Mouse (Mus musculus) forebrain, postnatal 0 days (tissue): ENCODE measurements around the gene Gm11492. TPM values are rescaled to one million over a fixed set of nuclear protein-coding genes. Genes with fewer than 3 reads are reported as not detected.

Experiments
- ATAC-seq: fragments of 200-750 bp; cut with Nextera tagmentation; 2 replicates; pipeline ENCODE4 v1.8.0; 2017; ENCODE audit warnings: mild to moderate bottlenecking, moderate library complexity
- DNase-seq: peaks from one replicate; pipeline ENCODE4 v3.0.0-alpha.2; 2015
- H3K27ac ChIP-seq: fragments of 300-500 bp; sonication (generic); 2 replicates; pipeline ENCODE4 v1.5.1; 2014; ENCODE audit warnings: low read depth, mild to moderate bottlenecking, antibody characterized with exemption, low read length, moderate library complexity, mixed read lengths
- H3K27me3 ChIP-seq: fragments of 300-500 bp; sonication (generic); 2 replicates; pipeline ENCODE4 v1.6.1; 2014; ENCODE audit warnings: mild to moderate bottlenecking, low read length, mixed read lengths; ENCODE audit not compliant: insufficient read depth
- H3K36me3 ChIP-seq: fragments of 300-500 bp; sonication (generic); 2 replicates; pipeline ENCODE4 v1.6.1; 2014; ENCODE audit warnings: mild to moderate bottlenecking, moderate library complexity; ENCODE audit not compliant: insufficient read depth
- H3K4me1 ChIP-seq: fragments of 300-500 bp; sonication (generic); 2 replicates; pipeline ENCODE4 v1.6.1; 2014; ENCODE audit warnings: antibody characterized with exemption; ENCODE audit not compliant: insufficient read depth
- H3K4me2 ChIP-seq: fragments of 300-500 bp; sonication (generic); 2 replicates; pipeline ENCODE4 v1.6.1; 2014; ENCODE audit warnings: low read depth, mild to moderate bottlenecking, moderate library complexity
- H3K4me3 ChIP-seq: fragments of 300-500 bp; sonication (generic); 2 replicates; pipeline ENCODE4 v1.5.1; 2014; ENCODE audit warnings: low read depth, low read length, mixed read lengths
- H3K9ac ChIP-seq: fragments of 300-500 bp; sonication (generic); 2 replicates; pipeline ENCODE4 v1.6.1; 2014; ENCODE audit warnings: mild to moderate bottlenecking
- H3K9me3 ChIP-seq: fragments of 300-500 bp; sonication (generic); 2 replicates; pipeline ENCODE4 v1.6.1; 2016; ENCODE audit warnings: low read length
- CTCF ChIP-seq: sonication (generic); IDR thresholded peaks from 2 replicates; pipeline ENCODE4 v1.5.1; 2016; ENCODE audit warnings: antibody characterized with exemption, control low read depth, low read depth
- WGBS: fragments of 180-500 bp; shearing (Covaris S2); extraction: QIAGEN DNeasy Blood & Tissue Kit; methylation state at CpG from one replicate; pipeline ENCODE4 v1.1.7; 2014; 5-methylcytosine and 5-hydroxymethylcytosine counted together
- polyA plus RNA-seq: library from polyadenylated mRNA; unstranded; fragments of >200 nt; fragmentation: Nextera tagmentation; extraction: Ambion mirVana; gene quantifications from 2 replicates; pipeline ENCODE4 v1.2.1, GENCODE M21; 2015
- total RNA-seq: library from RNA; depleted of rRNA; stranded (reverse); fragments of >200 nt; gene quantifications from 2 replicates; pipeline ENCODE4 v1.2.3, GENCODE M21; 2014

Gene Gm11492
- total and polyA plus RNA-seq, 2 experiments from 2014 or later, result not detected

DNA sequence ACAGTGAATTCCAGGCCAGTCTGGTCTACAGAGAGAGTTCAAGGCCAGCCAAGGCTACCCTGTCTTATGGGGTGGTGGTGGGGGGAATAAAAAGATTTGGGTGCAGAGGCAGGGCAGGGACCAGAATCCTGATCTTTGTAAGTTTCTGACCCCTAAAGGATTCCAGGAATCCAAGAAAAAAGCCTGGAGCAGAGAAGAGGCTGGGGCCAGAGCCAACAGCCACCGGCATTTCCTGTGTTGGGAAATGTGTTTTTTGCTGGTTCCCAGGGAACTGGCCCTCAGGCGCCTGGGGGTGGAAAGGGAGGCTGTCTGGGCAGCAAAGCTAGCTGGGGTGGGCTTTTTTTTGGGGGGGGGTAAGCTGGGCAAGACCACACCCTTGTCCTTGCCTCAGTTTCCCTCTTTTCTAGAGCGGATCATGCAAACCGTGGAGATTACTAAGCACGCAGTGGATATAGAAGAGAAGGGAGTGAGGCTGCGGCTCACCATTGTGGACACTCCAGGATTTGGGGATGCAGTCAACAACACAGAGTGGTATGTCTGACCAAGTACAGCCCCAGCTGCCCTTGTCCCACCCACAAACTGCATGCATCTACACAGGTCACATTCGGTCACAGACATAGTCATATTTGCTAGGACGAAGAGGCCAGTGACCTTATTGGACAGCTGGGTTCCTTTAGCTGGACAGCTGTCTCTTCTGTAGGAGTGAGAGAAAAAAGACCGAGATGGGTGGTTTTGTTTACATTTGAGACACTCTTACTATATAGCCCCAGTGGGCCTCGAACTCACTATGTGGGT, 18.5 kb downstream of the Gm11492 start:
- Histone ChIP-seq H3K27me3 (no peaks in the 10 kb centered on the region), H3K36me3 (0 out of 2 replicates have a peak, but pooled peaks cover 2% of the 10 kb centered on the region), H3K9me3 (no peaks in the 10 kb centered on the region), H3K4me3 (no peak overlapping the region), H3K27ac (no peak overlapping the region), H3K4me1 (no peaks in the 10 kb centered on the region; the same call in 1 of the 2 replicates), H3K4me2 (no peak overlapping the region), H3K9ac (no peak overlapping the region)
- WGBS, result 88% methylated on average over 10 of the region's 10 CpGs
- DNase-seq, result no peak
- TF ChIP-seq CTCF, result no peak
- ATAC-seq, result no peak

DNA sequence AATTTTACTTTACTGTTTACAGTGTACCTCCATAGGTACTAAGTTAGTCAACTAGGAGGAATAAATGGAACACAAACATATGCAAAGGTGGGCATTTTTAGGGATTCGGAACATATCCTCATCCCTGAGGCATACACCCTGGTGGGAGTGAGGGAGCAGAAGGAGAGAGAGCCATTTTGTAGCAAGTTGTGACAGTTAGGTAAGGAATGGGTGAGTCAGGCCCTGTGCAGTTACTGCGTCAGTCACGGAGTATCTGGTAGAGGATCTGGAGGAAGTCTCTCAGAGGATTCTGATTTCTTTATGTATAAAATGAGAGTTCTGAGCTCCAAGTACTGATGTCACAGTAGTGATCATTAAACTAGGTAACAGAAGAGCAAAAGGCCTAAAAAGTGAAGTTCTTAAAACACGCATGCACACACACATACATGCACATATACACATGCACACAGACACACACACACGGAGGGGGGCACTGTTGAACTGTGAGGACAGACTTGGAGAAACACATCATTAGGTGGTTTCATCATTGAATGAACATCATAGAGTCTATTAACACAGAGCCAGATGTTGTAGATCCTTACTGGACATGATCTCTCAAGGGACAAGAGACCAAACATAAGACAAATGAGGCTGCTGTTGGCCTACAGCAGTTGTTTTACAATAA, 20.9 kb downstream of the Gm11492 start:
- Histone ChIP-seq H3K4me2 (no peak overlapping the region), H3K9me3 (no peaks in the 10 kb centered on the region), H3K27ac (no peak overlapping the region), H3K36me3 (0 out of 2 replicates have a peak, but pooled peaks cover 2% of the 10 kb centered on the region), H3K4me1 (no peaks in the 10 kb centered on the region; the same call in 1 of the 2 replicates), H3K27me3 (no peaks in the 10 kb centered on the region), H3K9ac (no peak overlapping the region), H3K4me3 (no peak overlapping the region)
- DNase-seq (no peak), ATAC-seq (no peak)
- 94% methylated on average over 5 of the region's 5 CpGs for WGBS
- TF ChIP-seq CTCF, result no peak

DNA sequence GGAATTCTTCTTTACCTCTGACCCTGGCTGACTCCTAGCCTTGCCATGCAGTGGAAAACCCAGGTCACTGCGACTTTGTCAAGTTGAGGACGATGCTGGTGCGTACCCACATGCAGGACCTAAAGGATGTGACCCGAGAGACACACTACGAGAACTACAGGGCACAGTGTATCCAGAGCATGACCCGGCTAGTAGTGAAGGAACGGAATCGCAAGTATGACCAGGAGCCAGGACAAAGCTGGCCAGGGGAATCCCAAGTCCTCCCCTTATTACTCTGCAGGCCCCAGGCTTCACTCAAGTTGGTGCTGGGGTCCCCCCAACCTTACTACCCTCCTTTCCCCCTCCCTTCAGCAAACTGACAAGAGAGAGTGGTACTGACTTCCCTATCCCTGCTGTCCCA, 23.2 kb downstream of the Gm11492 start:
- H3K9me3 ChIP-seq, result no peaks in the 10 kb centered on the region
- no peaks in the 10 kb centered on the region for H3K27me3 ChIP-seq
- 0 out of 2 replicates have a peak, but pooled peaks cover 2% of the 10 kb centered on the region for H3K36me3 ChIP-seq
- H3K4me1 ChIP-seq, result peaks cover 10% of the 10 kb centered on the region; the same call in 1 of the 2 replicates
- H3K4me2 ChIP-seq, result no peak overlapping the region
- no peak for TF ChIP-seq CTCF
- ATAC-seq (no peak), DNase-seq (no peak)
- H3K4me3 ChIP-seq, result no peak overlapping the region
- no peak overlapping the region for H3K27ac ChIP-seq
- H3K9ac ChIP-seq, result no peak overlapping the region
- 96% methylated on average over 8 of the region's 8 CpGs for WGBS

DNA sequence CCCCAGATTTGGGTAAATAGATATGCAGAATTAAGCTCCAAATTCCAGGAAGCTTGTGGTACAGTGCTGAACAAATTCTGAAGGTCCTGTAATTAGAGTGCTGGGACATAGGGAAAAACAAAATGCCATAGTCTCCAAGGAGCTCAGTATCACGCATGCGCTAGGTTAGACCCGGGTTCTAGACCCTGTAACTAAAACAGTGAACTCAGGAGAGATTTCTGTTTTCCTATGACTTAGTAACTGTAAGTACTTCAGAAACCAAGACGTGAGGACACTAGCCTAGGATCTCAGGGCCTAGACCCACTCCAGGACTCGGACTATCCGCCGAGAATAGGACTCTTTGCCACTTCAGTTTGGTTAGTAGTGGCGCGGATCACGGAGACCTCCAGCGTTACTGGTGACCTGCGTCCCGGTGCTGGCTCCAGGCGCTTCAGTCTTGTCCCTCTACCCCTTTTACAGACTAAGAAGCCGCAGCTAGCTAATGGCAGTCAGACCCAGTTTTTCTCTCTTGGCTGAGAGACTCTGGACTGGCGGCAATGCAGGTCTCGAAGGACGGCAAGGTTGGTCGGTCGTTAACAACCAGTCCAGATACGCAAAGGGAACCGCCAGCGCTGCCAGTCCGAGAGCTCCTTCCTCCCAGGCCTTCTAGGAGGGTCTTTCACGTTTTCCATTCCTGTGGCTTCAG, 24.5 kb downstream of the Gm11492 start:
- no peak for DNase-seq
- Histone ChIP-seq H3K36me3 (0 out of 2 replicates have a peak, but pooled peaks cover 2% of the 10 kb centered on the region), H3K9me3 (no peaks in the 10 kb centered on the region), H3K4me2 (peak overlapping the region; percentile 60), H3K4me1 (peaks cover 13% of the 10 kb centered on the region; the same call in 1 of the 2 replicates), H3K9ac (peak overlapping the region; percentile 65), H3K27ac (peak overlapping the region; percentile 85), H3K4me3 (peak overlapping the region; percentile 83), H3K27me3 (no peaks in the 10 kb centered on the region)
- no peak for TF ChIP-seq CTCF
- WGBS, result 3% methylated on average over 25 of the region's 25 CpGs
- no peak for ATAC-seq

DNA sequence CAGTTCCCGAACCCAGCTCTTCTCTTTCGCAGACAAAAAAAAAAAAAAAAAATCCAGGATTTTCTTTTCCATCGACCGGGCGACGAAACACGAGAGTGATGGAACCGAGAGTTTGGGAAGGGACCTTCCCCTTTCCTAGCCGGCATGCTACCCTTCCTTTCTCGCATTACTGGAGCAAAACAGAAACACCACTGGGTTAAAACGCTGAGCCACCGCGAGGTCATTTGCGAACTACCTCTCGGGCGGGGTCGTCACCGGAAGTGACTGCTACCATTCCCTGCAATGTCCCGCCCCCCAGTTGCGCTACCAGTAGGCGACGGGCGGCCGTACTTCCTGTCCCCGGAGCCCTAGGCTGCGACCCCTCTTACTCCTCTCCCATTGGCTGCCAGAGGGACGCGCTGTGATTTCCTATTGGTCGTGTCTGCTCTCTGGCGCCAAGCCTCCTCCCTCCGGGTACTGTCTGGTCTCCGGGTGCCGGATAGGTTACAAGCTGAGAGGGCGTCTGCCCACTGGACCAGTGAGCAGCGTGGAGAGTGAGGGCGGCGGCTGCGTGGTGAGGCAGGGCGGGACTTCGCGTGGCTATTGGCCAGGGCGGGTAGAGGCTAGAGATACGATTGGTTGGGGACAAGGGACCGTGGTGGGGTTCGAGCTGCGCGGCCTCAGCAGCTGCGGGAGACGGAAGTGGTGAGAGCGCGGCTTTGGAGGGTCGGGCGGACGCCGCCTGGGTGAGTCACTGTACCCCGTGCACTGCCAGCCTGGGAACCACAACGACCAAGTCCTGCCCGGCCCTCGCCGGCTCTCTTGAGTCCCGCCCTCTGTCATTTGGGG, 25.3 kb downstream of the Gm11492 start, which contains the start of gene Mtmr4:
Mtmr4 (plus strand) TSS at position 637 of the 828 bp plus-strand sequence.
- peak within 1 kb of the TSS; percentile 83 for H3K4me3 ChIP-seq
- no peaks in the 10 kb centered on the region for H3K9me3 ChIP-seq
- H3K4me2 ChIP-seq, result peak within 1 kb of the TSS; percentile 76
- H3K9ac ChIP-seq, result peak within 1 kb of the TSS; percentile 71
- ATAC-seq (peak; percentile 97), DNase-seq (peak; percentile 100)
- H3K36me3 ChIP-seq, result 0 out of 2 replicates have a peak, but pooled peaks cover 2% of the 10 kb centered on the region
- H3K27ac ChIP-seq, result peak within 1 kb of the TSS; percentile 89
- H3K27me3 ChIP-seq, result no peaks in the 10 kb centered on the region
- TF ChIP-seq CTCF, result peak; percentile 34; the same call in 1 of the 2 replicates
- H3K4me1 ChIP-seq, result peaks cover 13% of the 10 kb centered on the region; the same call in 1 of the 2 replicates
- 1% methylated on average over 61 of the region's 61 CpGs for WGBS

DNA sequence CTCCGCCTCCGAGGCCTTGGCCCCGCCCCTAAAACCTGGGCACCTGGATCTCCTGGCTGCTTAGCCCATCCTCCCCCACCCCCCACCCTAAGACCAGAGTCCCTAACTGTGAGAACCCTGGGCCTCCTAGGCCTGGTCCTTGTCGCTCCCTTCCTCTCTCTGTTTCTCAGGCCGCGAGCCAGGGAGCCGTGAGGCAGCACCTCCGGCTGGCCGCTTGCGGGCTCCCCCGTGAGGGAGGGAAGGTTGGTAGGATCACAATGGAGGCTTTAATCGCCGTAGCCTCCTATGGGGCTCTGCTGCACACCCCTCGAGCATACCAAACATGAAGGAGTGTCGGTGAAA, 25.9 kb downstream of the Gm11492 start:
- TF ChIP-seq CTCF, result peak; percentile 35; the same call in 1 of the 2 replicates
- WGBS, result 3% methylated on average over 14 of the region's 15 CpGs
- Histone ChIP-seq H3K9me3 (no peaks in the 10 kb centered on the region), H3K4me2 (peak overlapping the region; percentile 76), H3K27ac (peak overlapping the region; percentile 89), H3K9ac (peak overlapping the region; percentile 71), H3K27me3 (no peaks in the 10 kb centered on the region), H3K36me3 (0 out of 2 replicates have a peak, but pooled peaks cover 2% of the 10 kb centered on the region), H3K4me3 (peak overlapping the region; percentile 83), H3K4me1 (peaks cover 13% of the 10 kb centered on the region; the same call in 1 of the 2 replicates)
- DNase-seq (no peak), ATAC-seq (no peak)
